Mouse (Mus musculus): ENCODE data around the gene Cygb. TPM values are rescaled to one million over a fixed set of nuclear protein-coding genes. Genes with fewer than 3 reads are reported as not detected.

The Cygb gene
- polyA plus RNA-seq, 1 experiment from 2014 or later = 0.84 TPM

GRCm38 (mm10) chr11:116609965-116610630 is 44.0 kb downstream of the Cygb start:
- no peak for ATAC-seq (ENCODE audit: insufficient read depth)
- H3K4me2 ChIP-seq = no peak overlapping the region
- H3K9ac ChIP-seq = no peak overlapping the region
- H3K36me3 ChIP-seq (replicated peaks) = peaks cover 59% of the 10 kb centered on the region
- H3K27me3 ChIP-seq = no peaks in the 10 kb centered on the region
- H3K4me3 ChIP-seq (replicated peaks) = no peak overlapping the region
- 78% methylated on average over 15 of the region's 15 CpGs for WGBS (ENCODE audit: insufficient replicate concordance)
- peaks cover 57% of the 10 kb centered on the region for H3K4me1 ChIP-seq (replicated peaks)
- H3K9me3 ChIP-seq (replicated peaks) = no peaks in the 10 kb centered on the region
- H3K27ac ChIP-seq (replicated peaks) = no peak overlapping the region

GRCm38 (mm10) chr11:116607717-116608116 is 46.4 kb downstream of the Cygb start:
- Histone ChIP-seq H3K36me3 (replicated peaks) (peaks cover 74% of the 10 kb centered on the region), H3K27ac (replicated peaks) (no peak overlapping the region), H3K4me1 (replicated peaks) (peaks cover 33% of the 10 kb centered on the region), H3K4me3 (replicated peaks) (no peak overlapping the region), H3K4me2 (no peak overlapping the region), H3K27me3 (no peaks in the 10 kb centered on the region), H3K9me3 (replicated peaks) (no peaks in the 10 kb centered on the region), H3K9ac (no peak overlapping the region)
- no peak for ATAC-seq (ENCODE audit: insufficient read depth)
- 83% methylated on average over 3 of the region's 3 CpGs for WGBS (ENCODE audit: insufficient replicate concordance)

GRCm38 (mm10) chr11:116604097-116604496 is 50.0 kb downstream of the Cygb start:
- Histone ChIP-seq H3K9ac (no peak overlapping the region), H3K27me3 (no peaks in the 10 kb centered on the region), H3K9me3 (replicated peaks) (no peaks in the 10 kb centered on the region), H3K4me2 (no peak overlapping the region), H3K4me1 (replicated peaks) (0 out of 2 replicates have a peak, but pooled peaks cover 6% of the 10 kb centered on the region), H3K27ac (replicated peaks) (no peak overlapping the region), H3K4me3 (replicated peaks) (no peak overlapping the region), H3K36me3 (replicated peaks) (peaks cover 99% of the 10 kb centered on the region)
- WGBS (ENCODE audit: insufficient replicate concordance) = 88% methylated on average over 12 of the region's 12 CpGs
- no peak for ATAC-seq (ENCODE audit: insufficient read depth)

- no peaks in the 10 kb centered on the region for H3K9me3 ChIP-seq (replicated peaks)
- H3K27ac ChIP-seq (replicated peaks) = no peak overlapping the region
- no peak overlapping the region for H3K4me2 ChIP-seq
- H3K4me1 ChIP-seq (replicated peaks) = 0 out of 2 replicates have a peak, but pooled peaks cover 6% of the 10 kb centered on the region
- WGBS (ENCODE audit: insufficient replicate concordance) = 92% methylated on average over 10 of the region's 10 CpGs
- peaks cover 99% of the 10 kb centered on the region for H3K36me3 ChIP-seq (replicated peaks)
- H3K27me3 ChIP-seq = no peaks in the 10 kb centered on the region
- no peak for ATAC-seq (ENCODE audit: insufficient read depth)
- H3K4me3 ChIP-seq (replicated peaks) = no peak overlapping the region
- H3K9ac ChIP-seq = no peak overlapping the region
These were observed 50.8 kb downstream of the Cygb start for GRCm38 (mm10) chr11:116603339-116603738.

GRCm38 (mm10) chr11:116602043-116602442 is 52.1 kb downstream of the Cygb start:
- H3K9ac ChIP-seq = no peak overlapping the region
- H3K9me3 ChIP-seq (replicated peaks) = no peaks in the 10 kb centered on the region
- H3K4me3 ChIP-seq (replicated peaks) = no peak overlapping the region
- 0 out of 2 replicates have a peak, but pooled peaks cover 5% of the 10 kb centered on the region for H3K4me1 ChIP-seq (replicated peaks)
- peaks cover 94% of the 10 kb centered on the region for H3K36me3 ChIP-seq (replicated peaks)
- 86% methylated on average over 8 of the region's 8 CpGs for WGBS (ENCODE audit: insufficient replicate concordance)
- no peaks in the 10 kb centered on the region for H3K27me3 ChIP-seq
- no peak overlapping the region for H3K4me2 ChIP-seq
- no peak for ATAC-seq (ENCODE audit: insufficient read depth)
- no peak overlapping the region for H3K27ac ChIP-seq (replicated peaks)

GRCm38 (mm10) chr11:116601166-116601565 is 52.9 kb downstream of the Cygb start:
- Histone ChIP-seq H3K9me3 (replicated peaks) (no peaks in the 10 kb centered on the region), H3K27ac (replicated peaks) (no peak overlapping the region), H3K27me3 (no peaks in the 10 kb centered on the region), H3K36me3 (replicated peaks) (peaks cover 90% of the 10 kb centered on the region), H3K4me3 (replicated peaks) (no peak overlapping the region), H3K4me2 (no peak overlapping the region), H3K4me1 (replicated peaks) (no peaks in the 10 kb centered on the region), H3K9ac (no peak overlapping the region)
- no peak for ATAC-seq (ENCODE audit: insufficient read depth)
- 86% methylated on average over 8 of the region's 8 CpGs for WGBS (ENCODE audit: insufficient replicate concordance)

- Histone ChIP-seq H3K9ac (no peak overlapping the region), H3K4me3 (replicated peaks) (no peak overlapping the region), H3K36me3 (replicated peaks) (peaks cover 71% of the 10 kb centered on the region), H3K27ac (replicated peaks) (no peak overlapping the region), H3K27me3 (no peaks in the 10 kb centered on the region), H3K4me2 (no peak overlapping the region), H3K4me1 (replicated peaks) (no peaks in the 10 kb centered on the region), H3K9me3 (replicated peaks) (no peaks in the 10 kb centered on the region)
- 89% methylated on average over 15 of the region's 15 CpGs for WGBS (ENCODE audit: insufficient replicate concordance)
- no peak for ATAC-seq (ENCODE audit: insufficient read depth)
These were observed 54.9 kb downstream of the Cygb start for GRCm38 (mm10) chr11:116599230-116599629.

- no peak overlapping the region for H3K27ac ChIP-seq (replicated peaks)
- no peak for ATAC-seq (ENCODE audit: insufficient read depth)
- no peaks in the 10 kb centered on the region for H3K9me3 ChIP-seq (replicated peaks)
- H3K36me3 ChIP-seq (replicated peaks) = peaks cover 60% of the 10 kb centered on the region
- no peak overlapping the region for H3K4me2 ChIP-seq
- H3K9ac ChIP-seq = no peak overlapping the region
- H3K27me3 ChIP-seq = no peaks in the 10 kb centered on the region
- H3K4me3 ChIP-seq (replicated peaks) = no peak overlapping the region
- 91% methylated on average over 8 of the region's 8 CpGs for WGBS (ENCODE audit: insufficient replicate concordance)
- H3K4me1 ChIP-seq (replicated peaks) = no peaks in the 10 kb centered on the region
These were observed 55.9 kb downstream of the Cygb start for GRCm38 (mm10) chr11:116598193-116598592.

- Histone ChIP-seq H3K9me3 (replicated peaks) (no peaks in the 10 kb centered on the region), H3K4me2 (no peak overlapping the region), H3K9ac (no peak overlapping the region), H3K36me3 (replicated peaks) (peaks cover 46% of the 10 kb centered on the region), H3K4me3 (replicated peaks) (no peak overlapping the region), H3K27me3 (no peaks in the 10 kb centered on the region), H3K4me1 (replicated peaks) (peaks cover 7% of the 10 kb centered on the region; the same call in 1 of the 2 replicates), H3K27ac (replicated peaks) (no peak overlapping the region)
- ATAC-seq (ENCODE audit: insufficient read depth) = no peak
- WGBS (ENCODE audit: insufficient replicate concordance) = 82% methylated on average over 19 of the region's 19 CpGs
These were observed 57.3 kb downstream of the Cygb start for GRCm38 (mm10) chr11:116596766-116597165.

Other genes starting within 250 kb of the Cygb start
- 1.0 and 1.4 TPM in 2 replicates for gene Rnf157, start 241.3 kb downstream of the Cygb start, polyA plus RNA-seq (2015; fragmentation: Nextera tagmentation; extraction: Ambion mirVana)
- gene Ubald2, start 220.2 kb downstream of the Cygb start, polyA plus RNA-seq (2015; fragmentation: Nextera tagmentation; extraction: Ambion mirVana) = 33.1 and 33.9 TPM in 2 replicates
- not detected in 2 replicates for gene Qrich2, start 188.1 kb downstream of the Cygb start, polyA plus RNA-seq (2015; fragmentation: Nextera tagmentation; extraction: Ambion mirVana)
- gene Prpsap1, start 160.1 kb downstream of the Cygb start, polyA plus RNA-seq (2015; fragmentation: Nextera tagmentation; extraction: Ambion mirVana) = 45.1 and 49.0 TPM in 2 replicates
- 28.8 and 32.7 TPM in 2 replicates for gene Sphk1, start 123.4 kb downstream of the Cygb start, polyA plus RNA-seq (2015; fragmentation: Nextera tagmentation; extraction: Ambion mirVana)
- 38.1 and 51.7 TPM in 2 replicates for gene Ube2o, start 72.9 kb downstream of the Cygb start, polyA plus RNA-seq (2015; fragmentation: Nextera tagmentation; extraction: Ambion mirVana)
- not detected in 2 replicates for gene Aanat, start 67.9 kb downstream of the Cygb start, polyA plus RNA-seq (2015; fragmentation: Nextera tagmentation; extraction: Ambion mirVana)
- 7.2 and 7.5 TPM in 2 replicates for gene Rhbdf2, start 27.3 kb downstream of the Cygb start, polyA plus RNA-seq (2015; fragmentation: Nextera tagmentation; extraction: Ambion mirVana)
- 0.16 and 0.29 TPM in 2 replicates for gene Prcd, start 779 bp downstream of the Cygb start, polyA plus RNA-seq (2015; fragmentation: Nextera tagmentation; extraction: Ambion mirVana)
- not detected in 2 replicates for gene St6galnac1, start 121.2 kb upstream of the Cygb start, polyA plus RNA-seq (2015; fragmentation: Nextera tagmentation; extraction: Ambion mirVana)
- gene Mxra7, start 173.7 kb upstream of the Cygb start, polyA plus RNA-seq (2015; fragmentation: Nextera tagmentation; extraction: Ambion mirVana) = 1.3 and 1.8 TPM in 2 replicates
- gene Mettl23, start 189.0 kb upstream of the Cygb start, polyA plus RNA-seq (2015; fragmentation: Nextera tagmentation; extraction: Ambion mirVana) = 31.7 and 36.6 TPM in 2 replicates
- 27.4 and 29.8 TPM in 2 replicates for gene Jmjd6, start 189.1 kb upstream of the Cygb start, polyA plus RNA-seq (2015; fragmentation: Nextera tagmentation; extraction: Ambion mirVana)
- 9.4 and 11.8 TPM in 2 replicates for gene Mfsd11, start 198.1 kb upstream of the Cygb start, polyA plus RNA-seq (2015; fragmentation: Nextera tagmentation; extraction: Ambion mirVana)
- 388 and 413 TPM in 2 replicates for gene Srsf2, start 198.8 kb upstream of the Cygb start, polyA plus RNA-seq (2015; fragmentation: Nextera tagmentation; extraction: Ambion mirVana)